Mouse (Mus musculus) megakaryocyte, embryonic 14.5 days (primary cell): ENCODE measurements around the gene Olfr76.

Experiments
- FLI1 ChIP-seq: IDR thresholded peaks from 2 replicates; pipeline ENCODE4 v1.6.1; 2012; ENCODE audit warnings: low read length, inconsistent platforms, mixed read lengths
- GATA1 ChIP-seq: IDR thresholded peaks from 3 replicates; pipeline ENCODE4 v1.6.1; 2012; ENCODE audit warnings: mixed read lengths, low read length, inconsistent platforms, borderline replicate concordance

DNA sequence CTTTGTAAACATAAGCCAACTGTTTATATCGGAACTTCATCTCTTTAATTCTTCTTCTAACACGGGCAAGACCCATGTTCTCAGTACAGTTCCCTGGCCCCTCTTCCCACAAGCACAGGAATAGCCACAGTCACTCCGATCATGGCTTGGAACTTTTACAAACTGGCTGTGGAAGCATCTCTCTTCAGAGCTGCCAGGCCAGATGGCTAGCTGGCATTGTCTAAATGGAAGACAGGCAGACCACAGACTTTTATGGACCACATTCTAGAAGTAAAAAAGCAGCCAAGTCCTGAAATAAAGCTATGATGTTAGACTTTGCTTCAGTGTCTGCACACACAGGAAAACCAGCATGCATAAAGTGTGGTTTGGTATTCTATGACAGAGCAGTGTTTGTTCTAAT is 22.4 kb upstream of the Olfr76 start:
- TF ChIP-seq GATA1 (no peak), FLI1 (no peak)
